Mouse (Mus musculus): ENCODE results near the gene Tmem120b. TPM values are rescaled to one million over a fixed set of nuclear protein-coding genes. Genes with fewer than 3 reads are reported as not detected.
A peak's percentile ranks its signal among the peaks of the same experiment; 100 is the strongest.

Tmem120b gene
- polyA plus RNA-seq, 1 experiment from 2014 or later, result 11.9 TPM

- H3K27ac ChIP-seq (ENCODE audit: low read length), result no peak overlapping the region
- ATAC-seq (no peak; the same call in 1 of the 2 replicates), DNase-seq (ENCODE audit: low spot score) (no peak)
- H3K4me3 ChIP-seq (ENCODE audit: low read depth, low read length), result no peak overlapping the region
- no peaks in the 10 kb centered on the region for H3K36me3 ChIP-seq (ENCODE audit: insufficient read depth, low read length)
- H3K4me1 ChIP-seq (ENCODE audit: insufficient read depth, low read depth, low read length), result peaks cover 1% of the 10 kb centered on the region; the same call in 1 of the 2 replicates
- TF ChIP-seq CTCF (IDR thresholded peaks at IDR 0.05) (no peak), EP300 (IDR thresholded peaks at IDR 0.05) (no peak)
- no peak overlapping the region for H3K9ac ChIP-seq (replicated peaks; ENCODE audit: low read depth)
- H3K9me3 ChIP-seq (ENCODE audit: low read length), result no peaks in the 10 kb centered on the region
- WGBS, result 61% methylated on average over 6 of the region's 6 CpGs
- no peak overlapping the region for H3K4me2 ChIP-seq (replicated peaks; ENCODE audit: low read depth, low read length)
- H3K27me3 ChIP-seq (replicated peaks; ENCODE audit: insufficient read depth, low read length), result no peaks in the 10 kb centered on the region
Measured at GRCm38 (mm10) chr5:123104769-123105168, 36.6 kb downstream of the Tmem120b start.

- Histone ChIP-seq H3K4me3 (ENCODE audit: low read depth, low read length) (no peak overlapping the region), H3K27ac (ENCODE audit: low read length) (no peak overlapping the region), H3K27me3 (replicated peaks; ENCODE audit: insufficient read depth, low read length) (no peaks in the 10 kb centered on the region), H3K4me1 (ENCODE audit: insufficient read depth, low read depth, low read length) (peaks cover 6% of the 10 kb centered on the region; the same call in 1 of the 2 replicates), H3K36me3 (ENCODE audit: insufficient read depth, low read length) (no peaks in the 10 kb centered on the region), H3K9ac (replicated peaks; ENCODE audit: low read depth) (no peak overlapping the region), H3K9me3 (ENCODE audit: low read length) (no peaks in the 10 kb centered on the region), H3K4me2 (replicated peaks; ENCODE audit: low read depth, low read length) (no peak overlapping the region; the same call in 1 of the 2 replicates)
- DNase-seq (ENCODE audit: low spot score), result peak; percentile 52
- ATAC-seq, result peak; percentile 71
- no peak for TF ChIP-seq EP300 (IDR thresholded peaks at IDR 0.05)
- TF ChIP-seq CTCF (IDR thresholded peaks at IDR 0.05), result no peak
- 39% methylated on average over 13 of the region's 13 CpGs for WGBS
Measured at GRCm38 (mm10) chr5:123109452-123110203, 41.4 kb downstream of the Tmem120b start.

DNA sequence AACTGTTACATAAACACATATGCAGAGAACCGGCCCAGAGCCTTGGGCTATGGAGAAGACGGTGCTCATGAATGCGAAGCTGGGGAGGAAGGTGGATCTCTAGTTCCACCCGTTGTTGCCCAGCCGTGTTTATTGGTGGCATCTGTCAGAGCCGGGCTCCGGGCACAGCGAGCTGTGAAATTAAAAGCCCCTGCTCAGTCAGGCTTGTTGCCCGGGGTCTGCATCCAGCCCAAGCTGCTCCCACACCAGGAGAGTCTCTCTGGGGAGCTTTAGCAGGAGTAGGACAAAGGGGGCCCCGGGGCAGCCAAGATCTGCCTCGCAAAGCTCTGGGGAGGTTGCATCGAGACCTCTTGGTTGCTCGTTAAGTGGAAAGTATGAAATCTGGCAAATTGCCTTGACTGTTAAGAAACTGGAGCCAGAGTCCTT lies 42.1 kb downstream of the Tmem120b start:
- 60% methylated on average over 13 of the region's 13 CpGs for WGBS
- ATAC-seq (no peak), DNase-seq (ENCODE audit: low spot score) (peak; percentile 83)
- Histone ChIP-seq H3K9me3 (ENCODE audit: low read length) (no peaks in the 10 kb centered on the region), H3K9ac (replicated peaks; ENCODE audit: low read depth) (no peak overlapping the region; the same call in 1 of the 2 replicates), H3K27ac (ENCODE audit: low read length) (0 out of 2 replicates have a peak overlapping the region, but pooled peaks have one; percentile 4), H3K4me2 (replicated peaks; ENCODE audit: low read depth, low read length) (no peak overlapping the region), H3K4me1 (ENCODE audit: insufficient read depth, low read depth, low read length) (peaks cover 6% of the 10 kb centered on the region; the same call in 1 of the 2 replicates), H3K4me3 (ENCODE audit: low read depth, low read length) (no peak overlapping the region), H3K27me3 (replicated peaks; ENCODE audit: insufficient read depth, low read length) (no peaks in the 10 kb centered on the region), H3K36me3 (ENCODE audit: insufficient read depth, low read length) (no peaks in the 10 kb centered on the region)
- TF ChIP-seq CTCF (IDR thresholded peaks at IDR 0.05), result no peak
- no peak for TF ChIP-seq EP300 (IDR thresholded peaks at IDR 0.05)

DNA sequence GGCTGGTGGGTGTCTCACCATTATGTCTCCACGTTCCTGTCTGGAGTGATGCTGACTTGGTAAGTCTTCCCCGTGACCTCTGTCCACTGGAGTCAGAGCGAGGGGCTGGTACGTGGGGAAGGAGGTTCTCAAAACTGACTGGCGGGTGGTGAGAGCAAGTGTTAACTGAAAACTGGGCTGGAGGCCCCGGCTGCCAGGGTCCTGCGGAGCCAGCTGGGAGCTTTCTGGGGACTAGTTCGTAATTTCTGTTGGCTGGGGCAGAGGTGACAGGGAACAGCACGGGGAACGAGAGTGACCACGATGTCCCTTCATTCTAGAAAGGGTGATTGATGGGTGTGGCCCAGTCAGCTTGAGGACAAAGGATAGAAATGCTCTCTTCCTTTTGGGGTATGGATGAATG lies 45.9 kb downstream of the Tmem120b start:
- no peak overlapping the region for H3K9ac ChIP-seq (replicated peaks; ENCODE audit: low read depth)
- no peaks in the 10 kb centered on the region for H3K36me3 ChIP-seq (ENCODE audit: insufficient read depth, low read length)
- peak; percentile 69 for DNase-seq (ENCODE audit: low spot score)
- no peaks in the 10 kb centered on the region for H3K27me3 ChIP-seq (replicated peaks; ENCODE audit: insufficient read depth, low read length)
- H3K4me3 ChIP-seq (ENCODE audit: low read depth, low read length), result no peak overlapping the region
- no peaks in the 10 kb centered on the region for H3K9me3 ChIP-seq (ENCODE audit: low read length)
- H3K27ac ChIP-seq (ENCODE audit: low read length), result peak overlapping the region; percentile 26; the same call in 1 of the 2 replicates
- 37% methylated on average over 11 of the region's 11 CpGs for WGBS
- peaks cover 6% of the 10 kb centered on the region; the same call in 1 of the 2 replicates for H3K4me1 ChIP-seq (ENCODE audit: insufficient read depth, low read depth, low read length)
- no peak for TF ChIP-seq CTCF (IDR thresholded peaks at IDR 0.05)
- no peak for TF ChIP-seq EP300 (IDR thresholded peaks at IDR 0.05)
- no peak for ATAC-seq
- no peak overlapping the region for H3K4me2 ChIP-seq (replicated peaks; ENCODE audit: low read depth, low read length)

DNA sequence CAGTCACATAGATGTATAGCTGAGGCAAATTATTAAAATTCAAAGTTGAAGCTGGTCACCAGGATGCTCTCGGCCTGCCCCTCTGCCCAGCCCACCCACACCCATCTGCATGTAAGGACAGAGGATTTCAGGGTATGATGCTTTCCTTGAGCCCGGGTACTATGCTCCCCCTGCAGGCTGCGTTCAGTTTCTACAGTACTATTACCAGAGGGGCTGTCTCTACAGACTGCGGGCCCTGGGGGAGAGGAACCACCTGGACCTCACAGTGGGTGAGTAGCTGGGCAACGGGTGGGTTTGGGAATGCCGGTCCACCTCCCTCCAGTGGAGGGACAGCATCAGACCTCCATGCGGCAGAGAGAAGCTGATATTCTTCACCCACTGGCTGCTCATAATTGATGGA lies 46.7 kb downstream of the Tmem120b start:
- H3K9me3 ChIP-seq (ENCODE audit: low read length), result no peaks in the 10 kb centered on the region
- H3K36me3 ChIP-seq (ENCODE audit: insufficient read depth, low read length), result no peaks in the 10 kb centered on the region
- H3K4me1 ChIP-seq (ENCODE audit: insufficient read depth, low read depth, low read length), result peaks cover 3% of the 10 kb centered on the region; the same call in 1 of the 2 replicates
- no peaks in the 10 kb centered on the region for H3K27me3 ChIP-seq (replicated peaks; ENCODE audit: insufficient read depth, low read length)
- ATAC-seq (peak; percentile 17; the same call in 1 of the 2 replicates), DNase-seq (ENCODE audit: low spot score) (peak; percentile 79)
- no peak overlapping the region for H3K9ac ChIP-seq (replicated peaks; ENCODE audit: low read depth)
- no peak overlapping the region for H3K4me3 ChIP-seq (ENCODE audit: low read depth, low read length)
- peak overlapping the region; percentile 54; the same call in 1 of the 2 replicates for H3K27ac ChIP-seq (ENCODE audit: low read length)
- no peak overlapping the region for H3K4me2 ChIP-seq (replicated peaks; ENCODE audit: low read depth, low read length)
- TF ChIP-seq EP300 (IDR thresholded peaks at IDR 0.05), result no peak
- peak; percentile 73 for TF ChIP-seq CTCF (IDR thresholded peaks at IDR 0.05)
- WGBS, result 44% methylated on average over 7 of the region's 7 CpGs

- Histone ChIP-seq H3K9me3 (ENCODE audit: low read length) (no peaks in the 10 kb centered on the region), H3K4me2 (replicated peaks; ENCODE audit: low read depth, low read length) (peak overlapping the region; percentile 30; the same call in 1 of the 2 replicates), H3K4me1 (ENCODE audit: insufficient read depth, low read depth, low read length) (no peaks in the 10 kb centered on the region), H3K4me3 (ENCODE audit: low read depth, low read length) (no peak overlapping the region), H3K27me3 (replicated peaks; ENCODE audit: insufficient read depth, low read length) (no peaks in the 10 kb centered on the region), H3K27ac (ENCODE audit: low read length) (peak overlapping the region; percentile 57; the same call in 1 of the 2 replicates), H3K9ac (replicated peaks; ENCODE audit: low read depth) (no peak overlapping the region), H3K36me3 (ENCODE audit: insufficient read depth, low read length) (no peaks in the 10 kb centered on the region)
- DNase-seq (ENCODE audit: low spot score), result peak; percentile 77
- TF ChIP-seq EP300 (IDR thresholded peaks at IDR 0.05) (peak; percentile 57), CTCF (IDR thresholded peaks at IDR 0.05) (no peak)
- WGBS, result 60% methylated on average over 7 of the region's 8 CpGs
- ATAC-seq, result peak; percentile 61
Measured at GRCm38 (mm10) chr5:123116080-123116479, 47.9 kb downstream of the Tmem120b start.

Measured in lung, postnatal 0 days (tissue).